Mouse (Mus musculus): ENCODE measurements around the gene Slc37a1. TPM values are rescaled to one million over a fixed set of nuclear protein-coding genes. Genes with fewer than 3 reads are reported as not detected.

Slc37a1 gene
- polyA plus RNA-seq, 1 experiment from 2014 or later: 12.9 TPM

DNA sequence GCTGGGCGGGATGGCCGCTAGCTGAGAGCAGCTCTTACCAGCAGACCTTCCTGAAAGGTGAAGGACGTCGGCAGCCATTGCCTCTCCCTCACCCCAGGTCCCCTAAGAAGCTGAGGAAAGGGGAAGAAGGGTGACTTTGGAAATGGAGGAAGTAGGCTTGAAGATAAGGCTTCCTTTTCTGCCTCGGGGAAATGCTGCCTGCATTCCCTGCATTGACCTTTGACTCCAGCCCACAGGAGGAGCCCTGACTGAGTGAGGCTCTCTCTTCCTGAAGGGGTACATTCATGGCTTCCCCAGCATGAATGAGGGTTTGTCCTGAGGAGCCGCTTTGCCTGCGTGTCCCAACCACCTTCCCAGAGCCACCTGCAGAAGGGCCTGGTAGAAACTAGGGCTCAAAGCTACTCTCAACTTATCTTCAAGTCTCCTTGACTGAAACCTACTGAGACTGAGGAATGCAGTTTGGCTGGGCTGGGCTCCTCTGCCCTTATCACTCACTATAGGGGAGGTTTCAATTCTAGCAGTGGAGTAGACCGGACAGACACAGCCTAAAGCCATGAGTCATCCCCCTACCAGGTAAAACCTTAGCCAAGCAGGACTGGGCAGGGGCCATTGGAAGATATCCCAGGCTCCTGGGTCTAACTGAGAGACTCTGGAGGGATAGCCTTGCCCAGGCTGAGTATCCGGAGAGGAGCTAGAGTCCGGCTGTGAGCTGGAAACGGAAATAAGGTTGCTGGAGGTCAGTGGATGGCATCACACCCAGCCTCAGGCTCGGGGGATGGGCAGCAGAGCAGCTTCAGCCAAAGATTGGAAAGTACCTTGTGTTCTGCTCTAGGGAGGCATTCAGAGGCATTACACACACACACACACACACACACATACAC lies 18.5 kb downstream of the Slc37a1 start:
- Histone ChIP-seq H3K9ac (ENCODE audit: low read depth, low read length) (no peak overlapping the region), H3K4me1 (ENCODE audit: control insufficient read depth, insufficient read depth, low read length) (no peaks in the 10 kb centered on the region), H3K4me3 (ENCODE audit: low read depth, low read length) (no peak overlapping the region), H3K36me3 (ENCODE audit: control insufficient read depth, insufficient read depth, low read length) (no peaks in the 10 kb centered on the region), H3K27me3 (ENCODE audit: control insufficient read depth, insufficient read depth, low read depth, low read length) (no peaks in the 10 kb centered on the region), H3K9me3 (replicated peaks; ENCODE audit: control insufficient read depth, low read length, poor library complexity, severe bottlenecking) (no peaks in the 10 kb centered on the region), H3K4me2 (ENCODE audit: low read length) (no peak overlapping the region), H3K27ac (ENCODE audit: low read length) (no peak overlapping the region)
- 66% methylated on average over 12 of the region's 12 CpGs for WGBS
- ATAC-seq: no peak

DNA sequence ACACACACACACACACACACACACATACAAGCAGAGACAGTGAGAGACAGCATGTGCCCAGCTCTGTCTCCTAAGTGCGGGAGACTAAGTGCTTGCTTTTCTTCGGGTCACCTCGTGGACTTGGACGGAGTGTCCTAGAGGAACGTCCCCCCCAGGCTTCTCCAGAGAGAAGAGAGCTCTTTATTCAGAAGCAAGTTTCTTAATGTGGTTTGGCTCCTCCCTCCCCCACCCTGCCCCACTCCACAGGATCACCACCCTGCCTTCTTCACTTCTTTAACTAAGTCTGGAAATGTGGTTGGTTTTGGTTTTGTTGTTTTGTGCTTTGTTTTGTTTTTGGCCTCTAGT lies 19.2 kb downstream of the Slc37a1 start:
- WGBS: 61% methylated on average over 5 of the region's 5 CpGs
- no peak for ATAC-seq

DNA sequence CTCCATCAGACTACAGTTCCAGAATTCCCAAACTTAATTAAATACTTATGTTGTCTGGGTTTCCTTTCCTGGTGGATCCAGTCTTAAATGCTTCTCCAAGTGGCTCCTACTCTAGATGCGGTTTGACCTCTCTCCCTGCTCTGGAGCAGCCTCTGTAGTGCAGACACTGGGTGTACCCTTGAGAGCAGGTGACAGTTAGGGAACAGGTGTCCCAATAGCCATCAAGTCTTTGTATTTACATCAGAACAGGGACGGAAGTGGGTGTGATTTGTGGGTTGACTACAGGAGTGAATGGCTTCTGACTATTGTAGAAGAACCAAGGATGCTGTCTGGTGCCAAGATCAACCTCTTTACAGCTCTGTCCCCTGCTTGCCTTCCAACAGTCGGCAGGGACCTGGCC lies 21.2 kb downstream of the Slc37a1 start:
- Histone ChIP-seq H3K4me2 (ENCODE audit: low read length) (no peak overlapping the region), H3K36me3 (ENCODE audit: control insufficient read depth, insufficient read depth, low read length) (no peaks in the 10 kb centered on the region), H3K4me1 (ENCODE audit: control insufficient read depth, insufficient read depth, low read length) (no peaks in the 10 kb centered on the region), H3K27ac (ENCODE audit: low read length) (no peak overlapping the region), H3K27me3 (ENCODE audit: control insufficient read depth, insufficient read depth, low read depth, low read length) (no peaks in the 10 kb centered on the region), H3K9me3 (replicated peaks; ENCODE audit: control insufficient read depth, low read length, poor library complexity, severe bottlenecking) (no peaks in the 10 kb centered on the region), H3K4me3 (ENCODE audit: low read depth, low read length) (no peak overlapping the region), H3K9ac (ENCODE audit: low read depth, low read length) (no peak overlapping the region)
- no peak for ATAC-seq
- 86% methylated on average over 3 of the region's 3 CpGs for WGBS

More for the DNA sequence above, 19.2 kb downstream of the Slc37a1 start:
- no peaks in the 10 kb centered on the region for H3K4me1 ChIP-seq (ENCODE audit: control insufficient read depth, insufficient read depth, low read length)
- no peaks in the 10 kb centered on the region for H3K9me3 ChIP-seq (replicated peaks; ENCODE audit: control insufficient read depth, low read length, poor library complexity, severe bottlenecking)
- H3K27ac ChIP-seq (ENCODE audit: low read length): no peak overlapping the region
- H3K36me3 ChIP-seq (ENCODE audit: control insufficient read depth, insufficient read depth, low read length): no peaks in the 10 kb centered on the region
- no peak overlapping the region for H3K4me2 ChIP-seq (ENCODE audit: low read length)
- H3K27me3 ChIP-seq (ENCODE audit: control insufficient read depth, insufficient read depth, low read depth, low read length): no peaks in the 10 kb centered on the region
- no peak overlapping the region for H3K4me3 ChIP-seq (ENCODE audit: low read depth, low read length)
- H3K9ac ChIP-seq (ENCODE audit: low read depth, low read length): no peak overlapping the region

DNA sequence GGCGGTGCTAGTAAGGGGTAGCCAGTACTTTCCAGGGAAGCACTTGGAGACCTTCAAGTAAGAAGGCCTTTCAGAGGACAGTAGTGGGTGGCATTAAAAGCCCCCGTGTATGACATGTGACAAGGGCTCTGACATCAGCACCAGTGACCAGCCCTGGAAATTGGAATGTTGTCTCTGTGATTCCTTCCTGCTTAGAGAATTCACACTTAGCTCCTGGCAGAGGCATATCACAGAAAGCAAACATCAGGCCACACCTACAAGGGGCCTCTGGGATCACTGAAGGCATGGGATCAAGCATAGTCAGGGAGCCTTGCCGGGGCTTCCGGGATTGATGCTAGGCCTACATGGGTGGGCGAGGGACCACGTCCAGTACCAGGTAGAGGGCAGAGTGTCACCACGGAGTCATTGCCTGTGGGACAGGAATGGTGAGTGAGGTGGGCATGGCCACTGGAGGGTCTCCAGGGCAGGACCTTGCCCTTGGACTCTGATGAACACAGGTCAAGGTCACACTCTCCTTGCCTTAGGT lies 21.8 kb downstream of the Slc37a1 start:
- Histone ChIP-seq H3K27ac (ENCODE audit: low read length) (no peak overlapping the region), H3K4me1 (ENCODE audit: control insufficient read depth, insufficient read depth, low read length) (no peaks in the 10 kb centered on the region), H3K9me3 (replicated peaks; ENCODE audit: control insufficient read depth, low read length, poor library complexity, severe bottlenecking) (no peaks in the 10 kb centered on the region), H3K4me2 (ENCODE audit: low read length) (no peak overlapping the region), H3K4me3 (ENCODE audit: low read depth, low read length) (no peak overlapping the region), H3K9ac (ENCODE audit: low read depth, low read length) (no peak overlapping the region), H3K27me3 (ENCODE audit: control insufficient read depth, insufficient read depth, low read depth, low read length) (no peaks in the 10 kb centered on the region), H3K36me3 (ENCODE audit: control insufficient read depth, insufficient read depth, low read length) (no peaks in the 10 kb centered on the region)
- WGBS: 98% methylated on average over 7 of the region's 7 CpGs
- ATAC-seq: no peak

DNA sequence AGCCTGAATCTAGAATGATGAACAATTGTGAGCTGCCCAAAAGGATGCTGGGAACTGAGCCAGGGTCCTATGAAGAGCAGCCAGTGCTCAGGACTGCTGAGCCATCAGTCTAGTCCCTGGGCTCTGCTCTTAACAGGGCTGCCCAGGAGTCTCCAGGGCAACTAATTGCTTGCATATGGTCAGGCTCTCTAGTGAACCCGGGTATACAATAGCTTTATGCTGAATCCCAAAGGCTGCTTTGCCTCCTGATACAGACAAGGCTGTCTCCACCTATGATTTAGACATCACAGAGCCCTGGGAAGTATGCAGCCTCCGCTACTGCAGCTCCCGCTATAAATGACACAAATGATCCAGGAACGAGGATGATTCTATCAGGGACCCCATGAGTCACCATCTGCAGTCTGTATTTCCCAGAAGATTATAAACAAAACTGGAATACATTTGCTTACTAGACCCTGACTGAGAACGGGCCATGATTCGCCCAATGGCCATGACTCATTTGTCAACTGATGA lies 22.7 kb downstream of the Slc37a1 start:
- no peak overlapping the region for H3K4me3 ChIP-seq (ENCODE audit: low read depth, low read length)
- no peaks in the 10 kb centered on the region for H3K9me3 ChIP-seq (replicated peaks; ENCODE audit: control insufficient read depth, low read length, poor library complexity, severe bottlenecking)
- H3K9ac ChIP-seq (ENCODE audit: low read depth, low read length): no peak overlapping the region
- no peaks in the 10 kb centered on the region for H3K36me3 ChIP-seq (ENCODE audit: control insufficient read depth, insufficient read depth, low read length)
- WGBS: 43% methylated on average over 6 of the region's 6 CpGs
- H3K4me2 ChIP-seq (ENCODE audit: low read length): no peak overlapping the region
- no peaks in the 10 kb centered on the region for H3K4me1 ChIP-seq (ENCODE audit: control insufficient read depth, insufficient read depth, low read length)
- no peaks in the 10 kb centered on the region for H3K27me3 ChIP-seq (ENCODE audit: control insufficient read depth, insufficient read depth, low read depth, low read length)
- ATAC-seq: 0 out of 2 replicates have a peak, but pooled peaks have one; percentile 28
- H3K27ac ChIP-seq (ENCODE audit: low read length): no peak overlapping the region

DNA sequence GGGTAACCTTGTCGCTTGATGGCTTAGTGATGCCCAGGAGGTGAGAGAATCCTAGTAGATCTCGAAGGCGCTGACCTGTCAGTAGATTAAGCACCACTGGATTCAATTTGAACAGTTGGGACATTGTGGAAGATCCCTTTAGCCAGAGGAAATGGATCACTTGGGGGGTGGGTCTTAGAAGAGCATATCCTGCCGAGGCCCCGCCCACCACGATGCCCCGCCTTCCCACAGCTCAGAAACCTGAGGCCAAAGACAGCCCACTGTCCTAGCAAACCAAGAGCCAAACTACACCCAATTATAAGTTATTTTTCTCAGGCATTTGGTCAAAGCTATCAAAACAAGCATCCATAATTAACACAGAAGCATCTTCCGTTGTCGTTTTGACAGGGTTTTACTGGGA lies 24.5 kb downstream of the Slc37a1 start:
- no peaks in the 10 kb centered on the region for H3K27me3 ChIP-seq (ENCODE audit: control insufficient read depth, insufficient read depth, low read depth, low read length)
- WGBS: 85% methylated on average over 9 of the region's 9 CpGs

DNA sequence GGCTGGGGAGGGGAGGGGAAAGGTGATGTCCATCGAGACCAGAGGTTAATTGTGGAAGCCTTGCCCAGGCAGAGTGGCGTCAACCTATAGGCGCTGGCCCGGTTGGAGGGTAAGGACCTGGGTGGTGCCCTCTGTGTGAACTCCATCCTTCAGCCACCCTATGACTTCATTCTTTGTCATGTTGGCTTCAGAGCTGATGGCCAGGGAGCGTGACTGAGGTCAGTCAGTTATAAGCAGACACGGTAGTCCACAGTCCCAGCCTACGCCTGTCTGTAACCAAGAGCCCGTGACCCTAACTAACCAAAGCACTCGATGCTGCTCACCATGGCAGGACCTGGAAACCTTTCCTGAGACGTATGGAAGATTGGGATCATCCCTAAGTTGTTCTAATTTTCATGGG lies 26.1 kb downstream of the Slc37a1 start:
- 79% methylated on average over 10 of the region's 10 CpGs for WGBS
- H3K27ac ChIP-seq (ENCODE audit: low read length): no peak overlapping the region
- no peak overlapping the region for H3K4me2 ChIP-seq (ENCODE audit: low read length)
- no peaks in the 10 kb centered on the region for H3K27me3 ChIP-seq (ENCODE audit: control insufficient read depth, insufficient read depth, low read depth, low read length)
- ATAC-seq: no peak
- H3K4me1 ChIP-seq (ENCODE audit: control insufficient read depth, insufficient read depth, low read length): no peaks in the 10 kb centered on the region
- peaks cover 4% of the 10 kb centered on the region; the same call in 1 of the 2 replicates for H3K36me3 ChIP-seq (ENCODE audit: control insufficient read depth, insufficient read depth, low read length)
- no peak overlapping the region for H3K4me3 ChIP-seq (ENCODE audit: low read depth, low read length)
- H3K9ac ChIP-seq (ENCODE audit: low read depth, low read length): no peak overlapping the region
- H3K9me3 ChIP-seq (replicated peaks; ENCODE audit: control insufficient read depth, low read length, poor library complexity, severe bottlenecking): no peaks in the 10 kb centered on the region

More for the DNA sequence above, 24.5 kb downstream of the Slc37a1 start:
- Histone ChIP-seq H3K36me3 (ENCODE audit: control insufficient read depth, insufficient read depth, low read length) (peaks cover 1% of the 10 kb centered on the region; the same call in 1 of the 2 replicates), H3K27ac (ENCODE audit: low read length) (no peak overlapping the region), H3K9ac (ENCODE audit: low read depth, low read length) (no peak overlapping the region), H3K4me1 (ENCODE audit: control insufficient read depth, insufficient read depth, low read length) (no peaks in the 10 kb centered on the region), H3K4me3 (ENCODE audit: low read depth, low read length) (no peak overlapping the region), H3K4me2 (ENCODE audit: low read length) (no peak overlapping the region), H3K9me3 (replicated peaks; ENCODE audit: control insufficient read depth, low read length, poor library complexity, severe bottlenecking) (no peaks in the 10 kb centered on the region)
- no peak for ATAC-seq

DNA sequence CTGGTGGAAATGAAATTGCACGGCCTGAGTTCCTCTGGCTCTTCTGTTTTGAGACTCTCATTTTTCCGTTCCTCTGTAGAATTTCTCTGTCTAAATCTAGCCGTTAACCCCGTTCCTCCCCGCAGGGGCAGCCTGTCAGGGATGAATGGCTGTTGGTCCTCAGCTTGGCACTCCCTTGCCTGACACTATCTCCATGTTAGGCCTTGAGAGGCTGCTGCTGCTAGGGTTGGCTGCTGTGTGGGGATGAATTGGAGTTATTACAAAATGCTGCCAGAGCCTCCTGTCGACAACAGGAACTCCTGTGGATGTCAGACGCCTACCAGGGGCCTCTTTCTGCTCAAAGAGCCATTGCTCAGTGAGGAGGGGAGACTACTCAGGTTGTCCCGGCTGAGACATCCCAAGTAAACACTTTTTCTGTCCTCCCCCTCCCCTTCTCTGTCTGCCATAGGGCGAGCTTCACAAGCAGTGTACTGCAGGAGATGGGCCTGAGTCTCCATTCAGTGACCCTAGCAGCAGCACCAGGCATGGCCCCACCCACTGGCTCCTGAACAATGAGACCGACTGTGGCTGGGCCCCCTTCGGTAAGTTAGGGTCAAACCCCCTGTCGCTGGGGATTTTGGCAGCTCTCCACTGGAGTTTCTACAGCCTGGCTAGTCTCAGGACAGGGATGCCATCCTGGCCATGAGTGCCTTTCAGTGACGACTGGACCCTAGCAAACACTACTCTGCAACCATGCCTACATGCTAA lies 28.6 kb downstream of the Slc37a1 start:
- 0 out of 2 replicates have a peak, but pooled peaks have one; percentile 32 for ATAC-seq
- Histone ChIP-seq H3K4me3 (ENCODE audit: low read depth, low read length) (no peak overlapping the region), H3K27me3 (ENCODE audit: control insufficient read depth, insufficient read depth, low read depth, low read length) (no peaks in the 10 kb centered on the region), H3K36me3 (ENCODE audit: control insufficient read depth, insufficient read depth, low read length) (peaks cover 4% of the 10 kb centered on the region; the same call in 1 of the 2 replicates), H3K4me1 (ENCODE audit: control insufficient read depth, insufficient read depth, low read length) (no peaks in the 10 kb centered on the region), H3K9me3 (replicated peaks; ENCODE audit: control insufficient read depth, low read length, poor library complexity, severe bottlenecking) (no peaks in the 10 kb centered on the region), H3K4me2 (ENCODE audit: low read length) (no peak overlapping the region), H3K27ac (ENCODE audit: low read length) (no peak overlapping the region), H3K9ac (ENCODE audit: low read depth, low read length) (no peak overlapping the region)
- WGBS: 19% methylated on average over 13 of the region's 13 CpGs

All from midbrain, embryonic 16.5 days (tissue).